Mouse (Mus musculus) kidney, embryonic 16.5 days (tissue): Measurements from ENCODE around the gene Txndc8. TPM values are rescaled to one million over a fixed set of nuclear protein-coding genes. Genes with fewer than 3 reads are reported as not detected.

Source experiments
- ATAC-seq: fragments of 200-750 bp; cut with Nextera tagmentation; 2 replicates; pipeline ENCODE4 v1.8.0; 2017; ENCODE audit warnings: moderate TSS enrichment; ENCODE audit not compliant: low FRiP score, low TSS enrichment
- H3K27ac ChIP-seq: fragments of 300-500 bp; sonication (generic); 2 replicates; pipeline ENCODE4 v1.5.1; 2014; ENCODE audit warnings: low read length
- H3K27me3 ChIP-seq: fragments of 300-500 bp; sonication (generic); 2 replicates; pipeline ENCODE4 v1.6.1; 2014; ENCODE audit warnings: low read length, control low read depth, mixed read lengths; ENCODE audit not compliant: insufficient read depth
- H3K36me3 ChIP-seq: fragments of 300-500 bp; sonication (generic); 2 replicates; pipeline ENCODE4 v1.6.1; 2014; ENCODE audit warnings: low read length, control low read depth, mixed read lengths; ENCODE audit not compliant: insufficient read depth
- H3K4me1 ChIP-seq: fragments of 300-500 bp; sonication (generic); 2 replicates; pipeline ENCODE4 v1.6.1; 2014; ENCODE audit warnings: low read length, control low read depth, mixed read lengths; ENCODE audit not compliant: insufficient read depth
- H3K4me2 ChIP-seq: fragments of 300-500 bp; sonication (generic); replicated peaks from 2 replicates; pipeline ENCODE4 v1.6.1; 2014; ENCODE audit warnings: low read depth, low read length
- H3K4me3 ChIP-seq: fragments of 300-500 bp; sonication (generic); 2 replicates; pipeline ENCODE4 v1.5.1; 2014; ENCODE audit warnings: mild to moderate bottlenecking, low read length
- H3K9ac ChIP-seq: fragments of 300-500 bp; sonication (generic); replicated peaks from 2 replicates; pipeline ENCODE4 v1.6.1; 2014; ENCODE audit warnings: low read length
- H3K9me3 ChIP-seq: fragments of 300-500 bp; sonication (generic); 2 replicates; pipeline ENCODE4 v1.6.1; 2016; ENCODE audit warnings: low read length, control low read depth
- WGBS: fragments of 180-500 bp; shearing (Covaris S2); extraction: QIAGEN DNeasy Blood & Tissue Kit; methylation state at CpG from one replicate; pipeline ENCODE4 v1.1.7; 2014; 5-methylcytosine and 5-hydroxymethylcytosine counted together
- polyA plus RNA-seq: library from polyadenylated mRNA; unstranded; fragments of >200 nt; fragmentation: Nextera tagmentation; extraction: Ambion mirVana; gene quantifications from 2 replicates; pipeline ENCODE4 v1.2.1, GENCODE M21; 2015

Txndc8 gene
- polyA plus RNA-seq, 1 experiment from 2014 or later: not detected

GRCm38 (mm10) chr4:57958098-57958497 lies 50.8 kb downstream of the Txndc8 start:
- H3K27ac ChIP-seq: no peak overlapping the region
- ATAC-seq: no peak
- H3K4me2 ChIP-seq: 0 out of 2 replicates have a peak overlapping the region, but pooled peaks have one; percentile 3
- 27% methylated on average over 9 of the region's 9 CpGs for WGBS
- H3K36me3 ChIP-seq: no peaks in the 10 kb centered on the region
- no peaks in the 10 kb centered on the region for H3K9me3 ChIP-seq
- no peak overlapping the region for H3K4me3 ChIP-seq
- H3K9ac ChIP-seq: no peak overlapping the region
- H3K4me1 ChIP-seq: peaks cover 33% of the 10 kb centered on the region
- H3K27me3 ChIP-seq: 0 out of 2 replicates have a peak, but pooled peaks cover 5% of the 10 kb centered on the region

- H3K9ac ChIP-seq: peak overlapping the region; percentile 76
- peak overlapping the region; percentile 81 for H3K4me2 ChIP-seq
- H3K9me3 ChIP-seq: no peaks in the 10 kb centered on the region
- H3K27me3 ChIP-seq: 0 out of 2 replicates have a peak, but pooled peaks cover 5% of the 10 kb centered on the region
- 48% methylated on average over 11 of the region's 11 CpGs for WGBS
- H3K27ac ChIP-seq: peak overlapping the region; percentile 99
- peaks cover 33% of the 10 kb centered on the region for H3K4me1 ChIP-seq
- peaks cover under 1% of the 10 kb centered on the region; the same call in 1 of the 2 replicates for H3K36me3 ChIP-seq
- H3K4me3 ChIP-seq: peak overlapping the region; percentile 87
- no peak for ATAC-seq
Observed at GRCm38 (mm10) chr4:57957200-57958085, 51.5 kb downstream of the Txndc8 start.

- Histone ChIP-seq H3K36me3 (peaks cover 12% of the 10 kb centered on the region), H3K27me3 (0 out of 2 replicates have a peak, but pooled peaks cover 5% of the 10 kb centered on the region), H3K9ac (peak within 1 kb of the TSS; percentile 86), H3K4me2 (peak within 1 kb of the TSS; percentile 81), H3K9me3 (no peaks in the 10 kb centered on the region), H3K4me1 (peaks cover 33% of the 10 kb centered on the region), H3K27ac (peak within 1 kb of the TSS; percentile 99), H3K4me3 (peak within 1 kb of the TSS; percentile 87)
- under 1% methylated on average over 70 of the region's 71 CpGs for WGBS
- ATAC-seq: peak; percentile 99
Observed at GRCm38 (mm10) chr4:57956029-57956960, 52.6 kb downstream of the Txndc8 start, which contains the start of gene Txn1. TSS of gene Txn1 (minus strand) at chr4:57956411.

DNA sequence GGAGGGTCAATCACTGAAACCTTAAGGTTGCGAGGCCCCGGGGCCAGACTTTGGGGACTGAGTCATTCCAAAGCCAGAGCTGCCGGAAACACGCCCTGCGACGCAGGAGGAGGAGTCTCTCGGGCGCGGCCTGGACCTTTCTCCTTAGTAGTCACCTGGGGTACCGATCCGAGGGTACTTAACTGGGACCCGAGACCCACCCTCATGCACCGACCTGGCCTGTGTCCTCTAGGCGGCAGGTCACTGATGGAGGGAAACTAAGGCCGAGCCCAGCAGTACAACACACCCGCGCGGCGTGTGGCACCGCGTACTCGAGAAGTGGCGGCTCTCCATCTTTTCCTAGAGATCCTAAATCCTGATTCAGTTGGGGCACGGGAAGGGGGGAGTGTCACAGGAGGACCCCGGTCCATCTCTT lies 53.4 kb downstream of the Txndc8 start:
- peaks cover 33% of the 10 kb centered on the region for H3K4me1 ChIP-seq
- H3K4me3 ChIP-seq: peak overlapping the region; percentile 87
- WGBS: under 1% methylated on average over 25 of the region's 25 CpGs
- H3K9ac ChIP-seq: peak overlapping the region; percentile 86
- H3K36me3 ChIP-seq: peaks cover 19% of the 10 kb centered on the region
- H3K4me2 ChIP-seq: peak overlapping the region; percentile 71
- ATAC-seq: peak; percentile 6; the same call in 1 of the 2 replicates
- H3K27ac ChIP-seq: peak overlapping the region; percentile 93
- peaks cover 3% of the 10 kb centered on the region; the same call in 1 of the 2 replicates for H3K9me3 ChIP-seq
- H3K27me3 ChIP-seq: 0 out of 2 replicates have a peak, but pooled peaks cover 5% of the 10 kb centered on the region

DNA sequence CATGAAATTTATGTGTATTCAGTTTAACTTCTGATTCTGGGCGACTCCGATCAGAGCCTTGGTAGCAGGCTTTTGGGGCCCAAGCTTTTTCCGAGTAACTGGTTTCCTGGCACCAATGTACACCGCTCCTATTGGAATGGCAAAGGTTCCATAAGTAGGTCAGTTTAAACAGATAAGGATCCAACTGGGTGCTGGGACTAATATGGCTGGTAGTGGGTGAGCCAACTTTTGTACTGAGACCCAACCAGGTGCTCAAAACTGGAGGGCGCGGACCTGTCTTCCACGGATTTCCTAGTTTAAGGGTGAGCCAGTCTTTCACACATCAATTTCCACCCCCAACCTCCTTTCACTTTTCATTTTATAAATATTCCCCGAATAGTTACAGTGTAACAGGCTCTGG lies 53.9 kb downstream of the Txndc8 start:
- Histone ChIP-seq H3K27ac (peak overlapping the region; percentile 93), H3K27me3 (0 out of 2 replicates have a peak, but pooled peaks cover 5% of the 10 kb centered on the region), H3K4me3 (peak overlapping the region; percentile 87), H3K4me2 (peak overlapping the region; percentile 71), H3K4me1 (peaks cover 33% of the 10 kb centered on the region), H3K9me3 (peaks cover 3% of the 10 kb centered on the region; the same call in 1 of the 2 replicates), H3K9ac (peak overlapping the region; percentile 86), H3K36me3 (peaks cover 25% of the 10 kb centered on the region)
- ATAC-seq: no peak
- 64% methylated on average over 8 of the region's 8 CpGs for WGBS

- Histone ChIP-seq H3K9ac (no peak overlapping the region; the same call in 1 of the 2 replicates), H3K4me1 (peaks cover 33% of the 10 kb centered on the region), H3K9me3 (peaks cover 3% of the 10 kb centered on the region; the same call in 1 of the 2 replicates), H3K27me3 (0 out of 2 replicates have a peak, but pooled peaks cover 5% of the 10 kb centered on the region), H3K27ac (no peak overlapping the region), H3K4me3 (peak overlapping the region; percentile 87), H3K36me3 (peaks cover 28% of the 10 kb centered on the region), H3K4me2 (peak overlapping the region; percentile 71)
- no peak for ATAC-seq
- WGBS: 73% methylated on average over 6 of the region's 6 CpGs
Observed at GRCm38 (mm10) chr4:57954580-57954979, 54.3 kb downstream of the Txndc8 start.

DNA sequence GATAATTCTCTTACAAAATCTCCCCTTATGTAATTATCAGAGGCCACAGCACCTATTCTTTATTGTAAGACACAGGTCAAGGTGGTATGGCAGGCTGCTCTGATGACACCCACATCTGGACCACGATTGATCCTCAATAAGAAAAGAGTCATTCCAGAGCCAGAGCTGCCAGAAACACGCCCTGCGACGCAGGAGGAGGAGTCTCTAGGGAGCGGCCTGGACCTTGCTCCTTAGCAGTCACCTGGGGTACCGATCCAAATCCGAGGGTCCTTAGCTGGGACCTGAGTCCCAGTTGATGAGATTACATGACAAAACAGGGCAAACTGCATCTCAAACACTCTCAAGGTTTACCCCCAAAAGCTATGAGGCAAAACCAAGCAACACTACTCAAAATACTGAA lies 55.1 kb downstream of the Txndc8 start:
- ATAC-seq: no peak
- Histone ChIP-seq H3K27me3 (0 out of 2 replicates have a peak, but pooled peaks cover 2% of the 10 kb centered on the region), H3K4me1 (peaks cover 33% of the 10 kb centered on the region), H3K9me3 (peaks cover 3% of the 10 kb centered on the region; the same call in 1 of the 2 replicates), H3K36me3 (peaks cover 36% of the 10 kb centered on the region), H3K4me2 (peak overlapping the region; percentile 71; the same call in 1 of the 2 replicates), H3K4me3 (no peak overlapping the region), H3K27ac (no peak overlapping the region), H3K9ac (no peak overlapping the region)
- 76% methylated on average over 7 of the region's 7 CpGs for WGBS

GRCm38 (mm10) chr4:57952891-57953290 lies 56.0 kb downstream of the Txndc8 start:
- H3K9ac ChIP-seq: no peak overlapping the region
- H3K4me2 ChIP-seq: no peak overlapping the region
- H3K27me3 ChIP-seq: no peaks in the 10 kb centered on the region
- no peak for ATAC-seq
- peaks cover 32% of the 10 kb centered on the region for H3K4me1 ChIP-seq
- H3K27ac ChIP-seq: no peak overlapping the region
- peaks cover 3% of the 10 kb centered on the region; the same call in 1 of the 2 replicates for H3K9me3 ChIP-seq
- WGBS: 65% methylated on average over 1 of the region's 1 CpGs
- H3K36me3 ChIP-seq: peaks cover 43% of the 10 kb centered on the region
- no peak overlapping the region for H3K4me3 ChIP-seq

DNA sequence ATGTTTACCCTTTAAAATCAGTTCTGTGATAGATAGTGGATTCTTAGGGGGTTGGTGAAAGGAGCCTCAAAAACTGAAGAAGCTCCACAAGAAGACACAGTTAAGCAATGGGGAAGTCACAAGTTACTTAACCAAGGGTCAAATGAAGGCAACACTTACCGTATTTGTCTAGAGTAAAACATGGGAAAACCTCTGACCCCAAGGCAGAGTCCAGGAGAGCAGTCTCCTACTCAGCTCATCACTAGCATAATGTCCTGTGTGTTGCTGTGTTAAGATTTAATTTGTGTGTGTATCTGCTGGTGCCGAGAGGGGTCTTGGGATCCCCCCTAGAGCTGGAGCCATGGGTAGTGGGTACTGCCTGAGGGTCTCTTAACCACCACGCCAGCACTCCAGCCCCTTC lies 56.5 kb downstream of the Txndc8 start:
- H3K4me1 ChIP-seq: peaks cover 32% of the 10 kb centered on the region
- H3K27me3 ChIP-seq: no peaks in the 10 kb centered on the region
- H3K36me3 ChIP-seq: peaks cover 48% of the 10 kb centered on the region
- peaks cover 3% of the 10 kb centered on the region; the same call in 1 of the 2 replicates for H3K9me3 ChIP-seq
- 89% methylated on average over 3 of the region's 3 CpGs for WGBS
- no peak for ATAC-seq
- no peak overlapping the region for H3K27ac ChIP-seq
- H3K4me3 ChIP-seq: no peak overlapping the region
- no peak overlapping the region for H3K9ac ChIP-seq
- no peak overlapping the region for H3K4me2 ChIP-seq
